Comparison of ENCODE assay signal across 9 mouse cellular contexts in the genomic region with DNA sequence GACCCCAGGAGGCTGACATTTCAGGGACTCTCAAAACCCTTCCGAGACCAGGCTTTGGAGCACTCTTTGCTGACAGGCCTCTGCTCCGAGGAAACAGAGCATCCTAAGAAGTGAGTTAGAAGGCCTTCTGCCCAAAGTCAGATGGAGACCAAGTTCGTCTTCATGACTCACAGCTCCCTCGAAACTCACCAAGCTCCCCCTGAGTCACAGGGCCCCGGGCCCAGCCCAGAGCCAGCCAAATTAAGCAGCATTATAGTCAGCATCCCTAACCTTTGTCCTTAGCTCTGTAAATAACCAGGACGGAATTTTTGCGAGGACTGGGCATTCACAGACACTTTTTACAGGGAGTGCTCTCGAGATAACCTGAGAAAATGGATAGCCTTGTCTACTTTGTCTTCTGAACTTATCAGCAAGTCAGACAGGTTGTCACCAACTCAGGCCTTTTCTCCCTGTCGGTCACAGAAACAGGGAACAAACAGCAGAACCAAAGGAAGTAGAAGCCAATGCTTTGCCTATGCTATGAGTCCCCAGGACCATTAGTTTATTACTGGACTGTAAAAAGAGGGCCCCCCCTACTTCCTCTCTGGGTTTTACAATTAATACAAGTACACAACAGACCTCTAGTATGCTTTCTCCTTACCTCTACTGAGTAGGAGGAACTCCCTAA. TPM values are rescaled to one million over a fixed set of nuclear protein-coding genes. Genes with fewer than 3 reads are reported as not detected.
A peak's percentile ranks its signal among the peaks of the same experiment; 100 is the strongest.
DNase-seq lines count a peak whose midpoint lies in the region; ATAC-seq and TF ChIP-seq lines count a peak whose summit lies in the region.
"Had no signal": no experiment of that assay in that cellular context is flagged by ENCODE, and none has a peak within 500 bp of the region (broad histone marks: within the 10 kb centered on the region; RNA-seq: fewer than 3 reads in every experiment).

No protein-coding gene starts in this region.

- ATAC-seq in kidney, embryonic 15.5 days (replicated peaks; ENCODE audit: low FRiP score), result no peak
- no peak for ATAC-seq in hindbrain, embryonic 11.5 days (ENCODE audit: low FRiP score)
- ATAC-seq in midbrain, postnatal 0 days (ENCODE audit: low FRiP score), result no peak

- 66% methylated on average over 9 of the region's 9 CpGs for WGBS in kidney, embryonic 15.5 days
- 69% methylated on average over 9 of the region's 9 CpGs for WGBS in hindbrain, embryonic 11.5 days
- 51% methylated on average over 9 of the region's 9 CpGs for WGBS in midbrain, postnatal 0 days

- H3K4me1 ChIP-seq in kidney, embryonic 15.5 days, result peaks cover 51% of the 10 kb centered on the region
- H3K4me1 ChIP-seq in hindbrain, embryonic 11.5 days (replicated peaks; ENCODE audit: control insufficient read depth, insufficient read depth, low read length), result peaks cover 5% of the 10 kb centered on the region; the same call in 1 of the 2 replicates
- peaks cover 15% of the 10 kb centered on the region; the same call in 1 of the 2 replicates for H3K4me1 ChIP-seq in midbrain, postnatal 0 days (ENCODE audit: insufficient read depth, low read length)

- no peak overlapping the region for H3K9ac ChIP-seq in kidney, embryonic 15.5 days
- H3K9ac ChIP-seq in hindbrain, embryonic 11.5 days (ENCODE audit: low read depth, low read length), result no peak overlapping the region
- no peak overlapping the region for H3K9ac ChIP-seq in midbrain, postnatal 0 days (replicated peaks; ENCODE audit: low read length, poor library complexity, severe bottlenecking)
- H3K9ac ChIP-seq: embryonic facial prominence, embryonic 12.5 days had no signal

- no peak for DNase-seq in kidney, postnatal 10 days
- DNase-seq in adrenal gland, postnatal 25 days, result peak; percentile 51
- no peak for DNase-seq in hindbrain, embryonic 11.5 days (ENCODE audit: low spot score)
- no peak for DNase-seq in midbrain, postnatal 0 days (ENCODE audit: low spot score)
- no peak for DNase-seq in cerebellum, postnatal 25 days
- DNase-seq in gastrocnemius, postnatal 25 days, result no peak
- DNase-seq in layer of hippocampus, adult 9-11 months, result no peak

- H3K27me3 ChIP-seq in kidney, embryonic 15.5 days, result no peaks in the 10 kb centered on the region
- H3K27me3 ChIP-seq in hindbrain, embryonic 11.5 days (ENCODE audit: control insufficient read depth, insufficient read depth, low read length), result no peaks in the 10 kb centered on the region
- no peaks in the 10 kb centered on the region for H3K27me3 ChIP-seq in midbrain, postnatal 0 days (ENCODE audit: insufficient read depth, low read length)
- H3K27me3 ChIP-seq: embryonic facial prominence, embryonic 12.5 days had no signal

- peak overlapping the region; percentile 45 for H3K27ac ChIP-seq in kidney, embryonic 15.5 days
- H3K27ac ChIP-seq in hindbrain, embryonic 11.5 days (ENCODE audit: low read depth, low read length), result 0 out of 2 replicates have a peak overlapping the region, but pooled peaks have one; percentile 37
- H3K27ac ChIP-seq in midbrain, postnatal 0 days (ENCODE audit: low read depth, low read length), result peak overlapping the region; percentile 39
- H3K27ac ChIP-seq: embryonic facial prominence, embryonic 12.5 days had no signal

- TF ChIP-seq CTCF in midbrain, postnatal 0 days (IDR thresholded peaks at IDR 0.05), result no peak

- no peak overlapping the region for H3K4me3 ChIP-seq in kidney, embryonic 15.5 days (replicated peaks)
- H3K4me3 ChIP-seq in hindbrain, embryonic 11.5 days (ENCODE audit: low read depth, low read length), result no peak overlapping the region
- H3K4me3 ChIP-seq in midbrain, postnatal 0 days (ENCODE audit: low read depth, low read length), result no peak overlapping the region

- peaks cover 8% of the 10 kb centered on the region for H3K36me3 ChIP-seq in kidney, embryonic 15.5 days
- peaks cover 7% of the 10 kb centered on the region for H3K36me3 ChIP-seq in hindbrain, embryonic 11.5 days (ENCODE audit: control insufficient read depth, insufficient read depth, low read length)
- peaks cover 7% of the 10 kb centered on the region for H3K36me3 ChIP-seq in midbrain, postnatal 0 days (ENCODE audit: insufficient read depth, low read length)

- H3K9me3 ChIP-seq in kidney, embryonic 15.5 days (replicated peaks), result no peaks in the 10 kb centered on the region
- H3K9me3 ChIP-seq in hindbrain, embryonic 11.5 days (ENCODE audit: control insufficient read depth, low read length), result no peaks in the 10 kb centered on the region
- H3K9me3 ChIP-seq in midbrain, postnatal 0 days (ENCODE audit: low read length), result no peaks in the 10 kb centered on the region
- H3K9me3 ChIP-seq: embryonic facial prominence, embryonic 12.5 days had no signal

- H3K4me2 ChIP-seq in kidney, embryonic 15.5 days, result no peak overlapping the region
- no peak overlapping the region for H3K4me2 ChIP-seq in hindbrain, embryonic 11.5 days (replicated peaks; ENCODE audit: low read depth, low read length)
- H3K4me2 ChIP-seq in midbrain, postnatal 0 days (ENCODE audit: low read depth, low read length, poor library complexity, severe bottlenecking), result no peak overlapping the region

RNA-seq across cellular contexts. Expression of a gene that starts 5.0 kb away (rescaled TPM):
- 10.8 and 11.8 TPM in 2 replicates for polyA plus RNA-seq in kidney, embryonic 15.5 days (2015; fragmentation: Nextera tagmentation; extraction: Ambion mirVana)
- 58.7 and 63.6 TPM in 2 replicates for total RNA-seq in adrenal gland, postnatal 25 days (2021)
- polyA plus RNA-seq in hindbrain, embryonic 11.5 days (2014; fragmentation: Nextera tagmentation; extraction: Ambion mirVana), result 19.7 and 20.8 TPM in 2 replicates
- 31.1 and 48.7 TPM in 2 replicates for total RNA-seq in midbrain, postnatal 0 days (2014; rRNA removed)
- 30.3 and 32.3 TPM in 2 replicates for polyA plus RNA-seq in midbrain, postnatal 0 days (2015; fragmentation: Nextera tagmentation; extraction: Ambion mirVana)
- 10 to 100 TPM; 18.7 to 33.5 TPM for total RNA-seq in gastrocnemius, postnatal 25 days (2021)

RNA-seq across cellular contexts. Expression of a gene that starts 9.5 kb away (rescaled TPM):
- polyA plus RNA-seq in kidney, embryonic 15.5 days (2015; fragmentation: Nextera tagmentation; extraction: Ambion mirVana), result 346 and 352 TPM in 2 replicates
- 227 and 270 TPM in 2 replicates for total RNA-seq in adrenal gland, postnatal 25 days (2021)
- polyA plus RNA-seq in hindbrain, embryonic 11.5 days (2014; fragmentation: Nextera tagmentation; extraction: Ambion mirVana), result 345 and 353 TPM in 2 replicates
- total RNA-seq in midbrain, postnatal 0 days (2014; rRNA removed), result 89.6 and 102 TPM in 2 replicates
- 230 and 241 TPM in 2 replicates for polyA plus RNA-seq in midbrain, postnatal 0 days (2015; fragmentation: Nextera tagmentation; extraction: Ambion mirVana)
- 10 to 100 TPM; 88.2 to 98.5 TPM for total RNA-seq in gastrocnemius, postnatal 25 days (2021)

RNA-seq across cellular contexts. Expression of a gene that starts 15.4 kb away (rescaled TPM):
- 23.5 and 27.6 TPM in 2 replicates for polyA plus RNA-seq in kidney, embryonic 15.5 days (2015; fragmentation: Nextera tagmentation; extraction: Ambion mirVana)
- total RNA-seq in adrenal gland, postnatal 25 days (2021), result 26.1 and 27.5 TPM in 2 replicates
- polyA plus RNA-seq in hindbrain, embryonic 11.5 days (2014; fragmentation: Nextera tagmentation; extraction: Ambion mirVana), result 15.6 and 16.0 TPM in 2 replicates
- total RNA-seq in midbrain, postnatal 0 days (2014; rRNA removed), result 30.5 and 33.4 TPM in 2 replicates
- 24.4 and 26.1 TPM in 2 replicates for polyA plus RNA-seq in midbrain, postnatal 0 days (2015; fragmentation: Nextera tagmentation; extraction: Ambion mirVana)
- 1 to 10 TPM; 6.7 to 7.5 TPM for total RNA-seq in gastrocnemius, postnatal 25 days (2021)

RNA-seq across cellular contexts. Expression of a gene that starts 17.7 kb away (rescaled TPM):
- 7.2 and 8.3 TPM in 2 replicates for polyA plus RNA-seq in kidney, embryonic 15.5 days (2015; fragmentation: Nextera tagmentation; extraction: Ambion mirVana)
- total RNA-seq in adrenal gland, postnatal 25 days (2021), result 12.4 and 13.2 TPM in 2 replicates
- 17.5 and 17.9 TPM in 2 replicates for polyA plus RNA-seq in hindbrain, embryonic 11.5 days (2014; fragmentation: Nextera tagmentation; extraction: Ambion mirVana)
- 40.2 and 54.6 TPM in 2 replicates for total RNA-seq in midbrain, postnatal 0 days (2014; rRNA removed)
- 6.3 and 7.9 TPM in 2 replicates for polyA plus RNA-seq in midbrain, postnatal 0 days (2015; fragmentation: Nextera tagmentation; extraction: Ambion mirVana)
- total RNA-seq in gastrocnemius, postnatal 25 days (2021), result 1 to 10 TPM; 2.9 to 3.0 TPM

RNA-seq across cellular contexts. Expression of a gene that starts 30.7 kb away (rescaled TPM):
- polyA plus RNA-seq in kidney, embryonic 15.5 days (2015; fragmentation: Nextera tagmentation; extraction: Ambion mirVana), result 15.2 and 17.2 TPM in 2 replicates
- total RNA-seq in adrenal gland, postnatal 25 days (2021), result 15.7 and 20.9 TPM in 2 replicates
- polyA plus RNA-seq in hindbrain, embryonic 11.5 days (2014; fragmentation: Nextera tagmentation; extraction: Ambion mirVana), result 14.9 and 22.0 TPM in 2 replicates
- 15.0 and 18.2 TPM in 2 replicates for total RNA-seq in midbrain, postnatal 0 days (2014; rRNA removed)
- 14.2 and 14.3 TPM in 2 replicates for polyA plus RNA-seq in midbrain, postnatal 0 days (2015; fragmentation: Nextera tagmentation; extraction: Ambion mirVana)
- total RNA-seq in gastrocnemius, postnatal 25 days (2021), result 1 to 10 TPM; 1.0 to 2.4 TPM
